Mouse (Mus musculus): ENCODE measurements around the gene Tesc.

Gene Tesc

DNA sequence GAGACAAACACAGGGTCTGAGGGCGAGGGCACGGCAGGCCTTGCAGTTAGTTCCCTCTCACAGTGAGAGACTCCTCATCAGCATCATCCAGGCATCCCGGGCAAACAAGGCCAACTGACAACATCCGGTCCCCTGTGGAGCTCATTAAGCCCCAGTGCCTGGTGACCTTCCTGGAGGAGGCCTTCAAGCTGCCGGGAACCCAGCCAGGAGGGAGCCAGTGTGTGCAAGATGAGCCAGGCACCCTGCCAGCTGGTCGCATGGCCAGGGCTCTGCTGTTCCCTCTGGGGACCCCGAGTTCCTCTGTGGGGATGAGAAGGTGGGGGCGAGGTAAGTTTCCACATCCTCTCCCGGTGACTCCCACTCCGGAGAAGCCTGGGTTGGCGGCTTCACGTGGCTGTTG is 12.5 kb upstream of the Tesc start:
- no peak for DNase-seq (ENCODE audit: extremely low read depth, low read depth, low spot score)

DNA sequence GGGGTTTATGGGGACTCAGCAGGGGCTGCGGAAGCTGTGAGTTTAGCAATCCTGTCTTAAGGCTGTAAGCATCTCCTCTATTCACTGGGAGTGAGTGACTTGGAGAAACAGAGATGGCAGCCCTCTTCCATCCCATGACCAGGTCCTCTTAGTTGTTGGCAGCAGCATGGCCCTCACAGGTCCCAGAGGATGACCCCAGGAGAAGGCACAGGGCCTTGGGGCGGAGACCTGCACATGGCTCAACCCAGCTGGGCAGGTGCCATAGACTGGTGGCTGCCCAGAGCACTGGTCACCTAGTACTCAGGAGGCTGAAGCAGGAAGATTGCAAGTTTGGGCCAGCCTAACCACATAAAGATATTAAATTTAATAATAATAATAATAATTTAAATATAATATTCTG is 11.9 kb upstream of the Tesc start:
- DNase-seq (ENCODE audit: extremely low read depth, low read depth, low spot score) = no peak

DNA sequence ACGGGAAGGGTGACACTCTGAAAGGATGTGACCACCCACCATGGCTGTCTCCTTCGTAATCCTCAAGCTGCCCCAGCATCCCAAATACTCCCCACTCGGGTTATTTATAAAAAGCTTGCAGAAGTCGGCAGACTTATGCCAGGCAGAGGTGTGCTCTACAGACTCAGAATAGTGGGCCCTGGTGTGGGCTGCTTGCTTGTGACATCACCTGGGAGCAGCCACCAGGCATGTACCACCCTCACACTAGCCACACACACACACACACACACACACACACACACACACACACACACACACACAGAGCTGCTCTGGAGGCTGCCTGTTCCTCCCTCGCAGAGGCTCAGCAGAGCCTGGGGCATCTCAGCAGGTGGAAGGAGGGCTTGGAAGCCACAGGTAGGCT is 10.0 kb upstream of the Tesc start:
- no peak for DNase-seq (ENCODE audit: extremely low read depth, low read depth, low spot score)

DNA sequence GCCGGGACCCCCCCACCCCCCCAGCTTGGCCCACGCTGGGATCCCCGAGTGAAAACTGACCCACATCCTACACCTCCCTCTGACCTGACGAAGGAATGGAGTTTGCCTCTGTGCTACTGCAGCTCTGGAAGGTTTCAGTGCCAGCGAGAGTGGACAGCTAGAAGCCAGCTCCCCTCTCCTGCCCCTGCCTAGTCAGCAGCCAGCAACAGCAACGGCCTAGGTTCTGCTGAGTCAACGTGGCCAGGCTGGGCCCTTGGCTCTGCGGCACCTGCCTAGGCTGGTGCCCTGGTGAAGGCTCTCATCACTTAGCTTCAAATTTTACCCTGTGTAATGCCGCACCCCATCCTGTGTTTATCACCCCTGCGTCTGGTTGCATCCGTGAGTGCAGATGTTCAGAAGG is 7.6 kb upstream of the Tesc start:
- no peak for DNase-seq (ENCODE audit: extremely low read depth, low read depth, low spot score)

DNA sequence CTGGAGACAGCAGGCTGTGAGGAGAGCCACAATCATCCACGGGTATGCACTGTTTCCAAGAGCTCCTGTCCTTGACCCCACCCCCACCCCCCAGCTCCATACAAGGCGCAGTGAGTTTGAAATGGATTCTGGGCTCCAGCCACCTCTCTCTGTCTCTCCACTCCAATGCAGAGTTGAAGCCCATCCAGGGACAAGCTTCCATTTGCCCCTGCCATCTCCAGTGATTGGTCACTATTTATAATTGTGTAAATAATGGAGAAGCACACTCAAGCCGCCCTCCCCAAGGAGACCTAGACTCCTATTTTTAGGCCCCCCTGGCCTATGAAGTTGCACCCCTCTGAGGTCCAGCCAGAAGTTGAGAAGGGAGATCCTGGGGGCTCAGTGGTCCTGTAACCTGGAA is 4.5 kb upstream of the Tesc start:
- DNase-seq (ENCODE audit: extremely low read depth, low read depth, low spot score) = no peak

DNA sequence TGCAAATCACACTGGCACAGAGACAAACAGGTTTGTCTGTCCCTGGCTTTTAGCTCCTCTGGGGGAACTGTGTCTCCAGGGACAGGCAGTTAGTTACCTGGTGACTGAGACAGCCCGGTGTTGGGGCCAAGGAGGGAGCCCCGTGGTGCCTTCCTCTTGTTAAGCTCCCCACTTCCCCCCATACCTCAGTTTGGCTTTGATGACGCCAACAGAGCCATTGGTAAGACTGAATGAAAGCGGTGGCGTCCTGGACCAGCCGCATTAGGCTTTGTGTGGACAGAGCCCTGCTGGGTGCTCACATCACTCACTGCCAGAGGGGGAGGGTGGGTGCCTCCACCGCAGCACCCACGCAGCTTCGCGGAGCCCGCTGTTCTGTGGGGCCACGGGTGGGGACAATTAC is 1.7 kb upstream of the Tesc start:
- no peak for DNase-seq (ENCODE audit: extremely low read depth, low read depth, low spot score)

DNA sequence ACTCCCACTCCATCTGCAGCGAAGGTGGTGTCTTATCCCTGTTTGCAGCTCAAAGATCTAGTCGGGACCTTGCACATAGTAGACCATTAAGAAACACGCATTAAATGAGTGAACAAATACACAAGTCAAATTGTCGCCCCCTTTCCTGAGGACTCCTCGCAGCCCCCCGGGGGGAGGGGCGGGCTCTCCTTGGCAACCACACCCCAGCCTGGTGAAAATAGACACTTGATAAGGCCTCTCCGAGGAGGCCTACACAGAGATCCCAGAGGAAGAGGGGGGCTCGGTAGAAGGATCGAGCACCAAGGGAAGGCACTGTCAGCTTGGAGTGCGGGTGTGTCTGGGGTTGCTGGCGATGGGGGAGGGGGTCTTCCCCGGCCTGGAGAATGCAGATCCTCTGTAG is 1.2 kb upstream of the Tesc start:
- DNase-seq (ENCODE audit: extremely low read depth, low read depth, low spot score) = no peak

DNA sequence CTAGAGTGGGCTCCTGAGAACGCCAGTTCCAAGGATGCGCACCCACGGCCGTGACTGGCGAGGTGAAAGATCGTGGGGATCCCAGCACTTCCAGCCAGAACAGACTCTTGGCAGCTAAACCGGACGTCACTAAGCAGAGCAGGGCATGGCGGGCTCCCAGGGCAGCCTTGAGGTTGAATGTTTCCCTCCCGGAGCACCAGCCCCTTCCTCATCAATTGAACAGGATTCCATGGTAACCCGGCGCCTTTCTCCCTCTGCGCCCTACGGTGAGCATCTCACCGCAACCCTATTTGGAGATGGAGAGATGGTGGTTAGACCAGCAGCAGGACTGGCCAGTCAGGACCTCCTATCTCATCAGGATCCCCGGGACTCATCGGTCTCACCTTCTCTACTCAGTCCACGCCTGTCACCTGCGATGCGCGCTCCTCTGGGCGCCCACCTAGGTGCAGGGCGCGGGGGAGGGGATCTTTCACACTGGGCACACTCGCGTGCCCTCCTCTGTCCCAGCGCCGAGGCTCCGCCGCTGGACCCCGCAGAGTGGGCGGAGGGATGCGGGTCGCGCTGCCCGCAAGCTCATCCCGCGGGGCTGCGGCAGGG is 344 bp upstream of the Tesc start:
- no peak for DNase-seq (ENCODE audit: extremely low read depth, low read depth, low spot score)

DNA sequence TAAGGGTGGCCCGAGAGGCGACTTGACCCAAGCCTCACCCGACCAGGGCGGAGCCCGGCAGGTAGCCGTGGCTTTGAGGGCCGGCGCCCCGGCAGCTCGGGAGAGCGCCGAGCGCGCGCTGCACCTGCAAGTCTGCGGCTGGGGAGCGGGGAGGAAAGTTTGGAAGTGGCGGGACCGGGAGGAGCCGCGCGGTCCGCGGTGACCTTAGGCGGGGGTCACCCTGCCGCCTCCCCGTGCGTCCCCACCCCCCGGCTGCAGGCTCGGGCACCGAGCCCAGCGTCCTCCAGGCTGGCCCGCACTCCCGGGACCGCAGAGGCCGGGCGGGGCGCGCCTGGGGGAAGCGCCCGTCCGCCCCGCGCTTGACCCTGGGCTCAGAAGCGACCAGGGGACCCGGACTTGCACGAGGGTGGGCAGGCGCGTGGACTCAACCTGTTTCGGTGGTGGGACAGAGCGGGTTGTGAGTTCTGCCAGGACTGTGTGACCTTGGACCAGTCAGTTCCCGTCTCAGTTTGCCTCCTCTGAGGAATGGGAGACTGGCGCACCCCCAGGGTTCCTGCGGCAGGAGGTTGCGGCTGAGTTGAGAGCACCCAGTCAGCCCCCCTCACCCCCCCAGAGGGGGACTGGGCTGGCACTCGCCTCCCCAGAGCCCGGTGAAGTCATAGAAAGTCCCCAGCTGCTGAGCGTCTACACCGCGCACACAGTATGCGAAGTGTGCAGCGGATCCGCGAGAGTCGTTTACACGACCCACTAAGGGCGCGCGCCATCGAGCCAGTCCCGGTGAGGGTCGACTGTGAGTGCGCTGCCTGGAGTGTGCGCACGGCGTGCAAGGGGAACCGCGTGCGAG is 870 bp downstream of the Tesc start:
- DNase-seq (ENCODE audit: extremely low read depth, low read depth, low spot score) = no peak

DNA sequence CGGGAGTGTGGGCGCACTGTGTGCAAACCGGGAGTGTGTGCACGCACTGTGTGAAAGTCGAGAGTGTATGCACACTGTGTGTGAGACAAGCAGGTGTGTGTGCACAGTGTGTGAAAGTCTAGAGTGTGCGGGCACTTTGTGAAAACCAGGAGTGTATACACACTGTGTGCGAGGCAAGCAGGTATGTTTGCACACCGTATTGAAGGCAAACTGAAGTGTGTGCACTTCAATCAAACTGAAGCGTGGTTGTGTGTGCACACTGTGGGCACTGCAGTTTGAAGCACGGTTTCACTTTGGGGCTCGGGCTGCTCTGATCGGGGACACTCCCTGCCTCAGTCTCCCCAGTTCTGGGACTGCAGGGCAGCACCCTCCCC is 1.5 kb downstream of the Tesc start:
- no peak for DNase-seq (ENCODE audit: extremely low read depth, low read depth, low spot score)

DNA sequence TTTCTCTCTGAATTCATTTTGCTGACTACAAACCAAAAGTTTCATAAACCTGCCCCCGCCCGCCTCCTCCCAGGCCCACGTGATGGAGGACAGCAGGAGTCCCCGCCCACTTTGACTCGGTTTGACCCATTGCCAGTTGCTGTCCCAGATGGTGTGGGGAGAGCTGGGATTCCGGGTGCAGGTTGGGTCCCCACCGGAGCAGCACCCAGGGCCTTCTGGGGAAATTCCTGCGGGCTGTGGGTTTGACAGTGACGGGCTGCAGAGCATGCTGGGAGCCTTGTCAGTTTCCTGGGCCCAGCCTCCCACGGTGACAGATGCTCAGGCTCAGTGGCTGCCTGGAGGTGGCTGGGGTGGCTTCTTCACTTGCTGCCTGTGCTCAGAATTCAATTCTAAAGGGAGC is 1.9 kb downstream of the Tesc start:
- DNase-seq (ENCODE audit: extremely low read depth, low read depth, low spot score) = no peak

DNA sequence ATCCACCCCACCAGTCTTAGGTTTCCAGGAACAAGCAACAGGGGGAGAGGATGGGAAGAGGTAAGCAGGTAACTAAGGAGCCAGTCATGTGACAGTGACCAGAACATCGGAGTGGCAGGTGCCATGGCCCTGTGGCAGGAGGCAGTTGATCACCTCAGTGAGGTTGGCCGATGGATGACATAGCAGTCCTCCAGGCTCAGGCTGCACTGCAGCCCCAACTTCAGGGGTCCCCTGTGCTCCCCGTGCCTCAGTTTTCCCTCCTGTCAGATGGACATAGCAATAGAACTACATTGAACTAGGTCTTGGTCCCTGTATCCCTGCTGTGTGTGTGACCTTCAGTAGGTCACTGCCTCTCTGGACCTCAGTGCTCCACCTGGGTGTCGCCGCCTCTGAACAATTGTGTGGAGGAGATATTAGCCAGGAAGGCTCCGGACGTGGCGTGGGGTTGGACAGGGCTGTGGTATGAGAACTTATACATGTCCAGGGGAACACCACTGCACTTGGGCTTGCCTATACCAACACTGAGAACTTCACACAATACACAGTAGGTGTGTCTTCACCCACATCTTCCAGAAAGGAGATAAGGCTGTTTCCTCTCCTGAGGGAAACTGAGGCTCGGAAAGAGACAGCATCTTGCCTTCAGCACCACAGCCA is 2.6 kb downstream of the Tesc start:
- DNase-seq (ENCODE audit: extremely low read depth, low read depth, low spot score) = no peak

DNA sequence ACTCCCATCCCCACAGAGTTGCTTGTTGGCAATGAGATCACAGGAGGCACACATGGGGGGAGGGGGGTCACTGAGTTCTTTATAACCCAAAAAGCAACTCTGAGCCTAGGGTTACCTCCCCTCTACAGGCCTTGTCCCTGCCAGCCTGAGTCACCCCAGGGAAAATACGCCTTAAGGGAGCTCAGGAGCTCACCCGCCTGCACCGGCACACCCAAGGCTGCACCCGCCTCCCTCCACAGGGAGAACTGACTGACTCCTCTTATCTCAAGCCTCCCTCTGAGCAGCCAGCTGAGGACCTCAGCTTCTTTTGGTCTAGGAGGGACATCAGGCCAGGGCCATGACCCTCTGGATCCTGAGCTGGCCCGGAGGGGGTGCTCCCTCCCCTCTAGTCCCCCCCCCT is 3.5 kb downstream of the Tesc start:
- DNase-seq (ENCODE audit: extremely low read depth, low read depth, low spot score) = no peak

DNA sequence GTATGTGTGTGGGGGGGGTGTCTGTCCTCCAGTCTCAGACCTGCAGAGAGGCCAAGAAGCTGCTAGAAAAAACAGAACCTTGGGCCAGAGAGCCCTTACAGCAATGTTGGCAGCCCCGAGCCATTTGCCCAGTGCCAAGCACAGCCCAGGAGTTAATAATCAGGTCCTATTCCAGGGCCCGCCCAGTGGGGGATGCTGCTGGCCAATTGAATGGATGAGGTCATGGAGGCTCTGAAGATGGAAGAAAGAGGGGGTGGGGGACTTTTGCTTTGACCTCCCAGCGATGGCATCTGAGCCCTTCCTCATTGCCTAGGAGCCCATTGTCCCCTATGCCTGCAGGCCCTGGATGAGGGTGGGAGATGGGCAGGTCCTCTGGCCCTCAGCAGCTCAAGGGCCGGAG is 4.0 kb downstream of the Tesc start:
- DNase-seq (ENCODE audit: extremely low read depth, low read depth, low spot score) = no peak

DNA sequence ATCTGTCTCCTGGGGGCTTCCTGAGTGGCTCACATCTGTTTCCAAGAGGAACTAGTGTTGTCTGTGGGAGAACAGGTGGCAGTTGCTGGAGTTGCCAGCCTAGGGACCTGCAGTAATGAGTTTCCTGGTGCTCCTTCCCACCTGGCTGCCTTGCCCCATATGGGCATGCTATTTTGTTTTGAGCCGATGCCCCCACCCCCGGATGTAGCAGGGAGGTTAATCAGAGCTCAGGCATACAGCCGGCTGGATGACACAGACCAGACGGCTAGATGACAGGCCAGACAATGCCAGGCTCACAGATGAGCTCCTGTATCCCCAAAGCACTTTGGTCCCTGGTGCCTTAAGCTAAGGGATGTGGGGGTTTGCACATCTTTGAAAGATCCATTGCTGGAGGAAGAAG is 5.8 kb downstream of the Tesc start:
- DNase-seq (ENCODE audit: extremely low read depth, low read depth, low spot score) = no peak

DNA sequence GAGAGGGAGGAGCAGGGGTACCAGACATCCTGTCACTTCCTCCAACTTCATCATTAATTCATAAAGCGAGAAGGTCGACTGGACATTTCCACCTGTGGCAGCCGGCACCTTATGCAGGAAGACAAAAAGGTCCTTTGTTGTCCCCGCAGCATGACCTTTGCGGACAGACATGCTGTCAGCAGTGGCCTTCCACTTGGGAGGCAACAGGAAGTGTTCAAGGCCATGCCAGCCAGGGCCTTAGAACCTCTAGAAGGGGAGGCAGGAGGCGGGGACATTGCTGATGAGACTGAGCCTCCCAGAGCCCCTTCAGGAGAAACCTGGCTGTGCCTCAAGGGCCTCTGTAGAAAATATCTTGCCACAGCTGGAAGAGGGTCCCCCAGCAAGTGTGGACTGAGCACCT is 6.2 kb downstream of the Tesc start:
- no peak for DNase-seq (ENCODE audit: extremely low read depth, low read depth, low spot score)

DNA sequence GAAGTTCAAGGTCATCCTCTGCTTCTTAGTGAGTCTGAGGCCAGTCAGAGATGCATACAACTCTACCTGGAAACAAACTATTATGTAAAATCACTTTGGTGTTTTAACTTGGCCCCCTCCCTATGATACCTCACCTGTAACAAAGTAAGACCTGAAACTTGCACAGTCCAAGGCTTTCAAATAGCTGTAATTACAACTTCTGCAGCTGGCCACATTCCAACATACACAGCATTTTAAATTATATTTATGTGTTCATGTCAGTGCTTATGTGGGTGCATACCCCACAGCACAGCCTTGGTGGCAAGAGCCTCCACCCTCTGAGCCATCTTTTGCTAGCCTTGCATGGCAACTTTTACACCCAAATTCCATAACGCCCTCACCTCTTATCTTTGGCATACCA is 7.1 kb downstream of the Tesc start:
- no peak for DNase-seq (ENCODE audit: extremely low read depth, low read depth, low spot score)

DNA sequence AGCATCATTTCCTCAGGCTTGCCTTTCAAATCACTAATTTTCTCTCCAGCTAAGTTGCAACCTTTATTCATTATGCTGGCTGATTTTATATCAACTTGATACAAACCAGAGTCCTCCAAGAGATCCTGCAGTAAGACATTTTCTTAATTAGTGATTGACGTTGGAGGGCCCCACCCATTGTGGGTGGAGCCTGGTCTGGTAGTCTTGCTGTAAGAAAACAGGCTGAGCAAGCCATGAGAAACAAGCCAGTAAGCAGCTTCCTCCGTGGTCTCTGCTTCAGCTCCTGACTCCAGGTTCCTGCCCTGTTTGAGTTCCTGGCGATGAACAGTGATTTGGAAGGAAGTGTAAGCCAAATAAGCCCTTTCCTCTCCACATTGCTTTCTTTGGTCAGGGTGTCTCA is 8.2 kb downstream of the Tesc start:
- no peak for DNase-seq (ENCODE audit: extremely low read depth, low read depth, low spot score)

DNA sequence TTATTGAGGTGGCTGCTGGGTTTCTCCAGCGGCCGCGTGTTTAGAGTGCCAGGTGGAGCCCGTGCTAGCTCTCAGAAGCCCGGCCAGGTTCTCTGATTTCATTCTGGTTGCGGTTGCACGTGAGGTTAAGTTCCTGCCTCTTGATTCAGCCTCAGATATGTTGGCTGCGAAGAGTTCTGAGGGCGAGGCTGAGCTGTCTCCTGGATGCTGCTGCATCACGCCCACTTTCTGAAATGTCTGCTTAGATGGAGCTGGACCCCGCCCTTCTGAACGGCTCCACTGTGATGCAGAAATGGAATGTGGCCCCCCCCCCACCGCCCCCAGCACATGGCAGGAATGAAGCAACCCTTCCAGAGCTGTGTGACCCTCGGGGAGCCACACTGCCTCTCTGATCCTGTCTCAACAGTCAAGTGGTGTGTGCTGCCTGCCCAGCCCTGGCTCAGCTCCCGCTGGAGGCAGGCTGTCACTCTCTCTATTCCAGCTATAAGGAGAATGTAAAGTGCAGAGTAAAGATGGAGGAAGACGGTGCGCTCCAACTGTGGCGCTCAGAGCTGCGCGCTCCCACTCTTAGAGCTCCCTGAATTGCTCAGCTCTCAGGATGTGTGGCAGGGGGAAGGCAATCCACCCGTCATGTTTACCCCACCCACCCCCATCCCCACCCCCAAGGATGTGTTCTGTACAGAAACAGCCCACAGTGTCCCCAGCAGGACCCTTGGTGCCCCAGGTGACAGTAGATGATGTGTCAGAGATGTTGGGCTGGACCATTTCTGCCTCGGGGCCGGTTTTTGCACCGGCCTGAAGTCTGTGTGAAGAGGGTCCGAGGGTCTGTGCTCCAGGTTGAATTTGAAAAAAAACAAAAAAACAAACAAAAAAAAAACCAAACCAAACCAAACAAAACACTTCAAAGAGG is 9.6 kb downstream of the Tesc start:
- DNase-seq (ENCODE audit: extremely low read depth, low read depth, low spot score) = no peak

DNA sequence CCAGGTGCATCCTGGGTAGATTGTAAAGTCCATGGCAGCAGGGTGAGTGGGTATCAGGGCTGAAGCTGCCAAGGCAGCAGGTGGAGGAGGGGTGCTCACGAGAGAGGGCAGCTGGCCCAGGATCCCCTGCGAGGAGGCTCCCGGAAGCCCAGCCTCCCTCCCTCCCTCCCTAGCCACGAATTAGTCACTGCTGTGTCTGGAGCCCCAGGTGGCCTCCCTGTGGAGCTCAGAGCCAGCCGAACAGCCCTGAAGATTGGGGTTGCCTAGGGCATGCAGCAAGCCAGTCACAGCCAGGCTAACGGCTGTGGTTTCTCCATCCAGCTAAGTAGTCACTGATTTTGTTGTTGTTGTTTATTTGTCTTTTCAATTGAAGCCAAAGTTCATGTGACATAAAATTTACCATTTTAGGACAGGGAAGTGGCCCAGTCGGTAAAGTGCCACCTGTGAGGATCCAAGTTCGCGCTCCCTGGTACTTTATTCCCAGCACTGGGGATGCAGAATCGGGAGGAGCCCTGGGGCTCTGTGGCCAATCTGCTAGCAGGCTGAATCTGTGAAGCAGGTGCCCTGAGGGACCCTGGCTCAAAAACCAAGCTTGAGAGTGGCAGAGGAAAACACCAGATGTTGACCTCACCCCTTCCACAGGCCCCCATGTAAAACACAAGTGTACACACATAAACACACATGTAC is 10.4 kb downstream of the Tesc start:
- no peak for DNase-seq (ENCODE audit: extremely low read depth, low read depth, low spot score)

DNA sequence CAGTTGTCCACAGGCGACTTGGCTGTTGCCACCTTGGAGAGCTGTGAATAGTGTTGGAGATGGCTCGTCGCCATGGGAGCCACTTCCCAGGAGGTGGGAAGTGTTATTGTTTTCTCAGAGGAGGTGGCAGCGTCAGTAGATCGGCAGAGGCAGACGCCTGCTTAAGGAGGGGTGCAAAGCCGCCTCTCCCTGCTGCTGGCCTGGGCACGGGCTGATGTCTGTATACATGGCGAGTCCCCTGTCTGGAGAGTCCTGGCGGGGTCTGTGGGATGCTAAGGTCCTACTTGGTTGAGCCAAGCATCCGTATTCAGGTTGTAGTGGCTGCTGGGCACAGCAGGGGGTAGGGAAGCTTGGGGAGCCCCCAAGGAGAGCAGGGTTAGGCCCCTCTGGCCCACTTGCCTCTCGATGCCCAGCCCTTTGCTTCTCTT is 11.7 kb downstream of the Tesc start:
- no peak for DNase-seq (ENCODE audit: extremely low read depth, low read depth, low spot score)
